Mouse (Mus musculus): Measurements from ENCODE around the gene Calhm3.
"Not testable (repeated sequence)": the region's sequence is repeated elsewhere in the genome, so short reads cannot be mapped to it uniquely, and the experiment has no call there.

Gene Calhm3

DNA sequence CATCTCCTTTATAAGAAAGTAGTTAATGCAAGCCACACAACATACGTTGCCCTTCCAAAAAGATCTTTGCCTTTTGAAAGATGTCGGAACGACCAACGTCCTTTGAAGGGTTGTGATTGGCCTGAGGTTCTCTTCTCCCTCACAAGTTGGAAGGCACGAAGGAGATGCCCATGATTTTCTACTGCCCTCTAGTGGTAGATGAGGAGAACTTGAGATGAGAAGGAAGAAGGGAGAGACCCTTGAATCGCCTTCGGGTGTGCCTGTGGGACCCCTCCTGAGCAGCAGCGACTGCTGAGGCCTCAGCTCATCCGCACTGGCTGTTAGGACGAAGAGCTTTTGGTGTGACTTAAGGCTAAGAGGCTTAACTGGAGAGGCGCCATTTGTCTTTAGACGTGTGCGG is 10.7 kb upstream of the Calhm3 start:
- DNase-seq (ENCODE audit: low read depth, low spot score), result no peak

DNA sequence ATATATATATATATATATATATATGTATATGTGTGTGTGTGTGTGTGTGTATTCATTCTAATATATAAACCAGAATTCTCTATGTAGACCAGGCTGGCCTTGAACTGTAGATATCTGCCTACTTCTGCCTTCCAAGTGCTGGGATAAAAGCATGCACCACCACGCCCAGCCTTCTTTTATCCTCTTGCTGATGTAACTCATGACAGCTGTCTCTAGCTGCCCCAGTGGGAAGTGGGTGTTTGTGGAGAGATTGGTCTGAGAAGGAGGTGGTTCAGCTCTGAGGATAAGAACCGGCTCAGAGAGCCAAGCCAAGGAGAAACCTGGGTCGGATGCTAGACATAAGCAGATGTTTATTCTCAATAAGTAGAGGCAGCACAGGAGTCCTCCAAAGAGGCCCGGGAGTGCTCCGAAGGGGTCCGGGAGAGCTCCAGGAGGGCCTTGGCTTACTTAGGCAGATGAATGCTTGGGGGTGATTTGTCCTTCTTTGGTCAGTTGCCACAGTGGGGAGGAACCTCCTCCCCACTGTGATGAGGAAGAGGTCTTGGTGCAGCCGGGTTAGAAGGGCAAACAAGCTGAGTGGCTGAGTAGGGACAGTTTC is 10.2 kb upstream of the Calhm3 start:
- DNase-seq (ENCODE audit: low read depth, low spot score), result no peak

DNA sequence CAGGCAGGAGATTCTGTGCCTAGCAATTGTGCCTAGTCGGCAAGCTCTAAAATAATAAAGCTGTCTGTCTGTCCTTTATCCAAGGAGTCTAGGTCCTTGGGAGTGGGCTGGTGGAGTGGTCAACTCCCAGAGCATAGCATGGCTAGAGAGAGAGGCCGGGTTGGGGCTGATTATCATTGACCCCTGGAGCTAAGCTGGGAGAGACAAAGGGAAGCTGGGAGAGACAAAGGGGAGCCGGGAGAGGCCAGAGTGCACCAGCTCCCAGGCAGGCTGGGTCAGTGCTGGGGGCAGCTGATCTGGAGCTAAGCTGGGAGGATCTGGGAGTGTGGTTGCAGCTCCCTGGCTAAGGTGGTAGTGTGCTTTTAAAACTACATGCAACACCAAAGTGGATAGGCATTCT is 9.2 kb upstream of the Calhm3 start:
- DNase-seq (ENCODE audit: low read depth, low spot score), result no peak

DNA sequence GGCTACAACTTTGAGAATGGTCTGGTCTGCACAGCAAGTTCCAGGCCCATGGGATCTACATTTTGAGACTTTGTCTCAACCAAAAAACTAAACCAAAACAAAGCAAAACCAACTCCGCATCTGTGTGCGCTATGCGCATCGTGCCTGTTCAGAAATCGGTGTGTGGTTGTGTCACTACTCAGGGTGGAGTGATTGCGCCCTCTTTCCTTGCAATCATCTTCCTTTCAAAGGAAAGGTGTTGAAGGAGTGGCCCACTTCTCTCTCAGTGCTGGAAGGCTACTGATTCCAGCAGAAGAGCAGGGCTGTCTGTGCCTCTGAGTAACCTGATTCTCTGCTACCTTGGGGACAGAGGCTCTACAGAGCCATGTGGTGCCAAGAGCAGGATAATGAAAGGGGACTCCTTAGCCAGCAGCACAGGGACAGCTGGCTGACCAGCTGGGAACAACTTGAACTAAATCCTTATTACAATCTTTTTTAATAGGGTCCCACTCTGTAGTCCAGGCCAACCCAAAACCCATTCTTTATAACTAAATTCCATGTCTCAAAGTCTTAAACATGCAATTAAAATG is 5.7 kb upstream of the Calhm3 start:
- DNase-seq (ENCODE audit: low read depth, low spot score), result no peak

DNA sequence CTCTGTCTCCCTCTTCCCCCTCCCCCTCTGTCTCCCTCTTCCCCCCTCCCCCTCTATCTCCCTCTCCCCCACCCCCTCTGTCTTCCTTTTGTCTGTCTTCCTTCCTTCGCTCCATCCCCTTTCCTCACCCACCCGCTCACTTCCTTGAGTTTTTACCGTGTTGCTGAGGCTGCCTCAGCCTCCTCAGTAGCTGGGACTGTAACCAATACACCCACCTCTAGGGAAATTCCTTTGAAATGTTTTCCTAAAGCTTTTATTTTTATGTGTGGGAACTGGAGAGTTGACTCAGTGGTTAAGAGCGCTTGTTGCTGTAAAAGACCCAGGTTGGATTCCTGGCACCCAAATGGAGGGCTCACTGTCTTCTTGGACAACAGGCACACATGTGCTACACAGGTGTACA is 4.1 kb upstream of the Calhm3 start:
- no peak for DNase-seq (ENCODE audit: low read depth, low spot score)

DNA sequence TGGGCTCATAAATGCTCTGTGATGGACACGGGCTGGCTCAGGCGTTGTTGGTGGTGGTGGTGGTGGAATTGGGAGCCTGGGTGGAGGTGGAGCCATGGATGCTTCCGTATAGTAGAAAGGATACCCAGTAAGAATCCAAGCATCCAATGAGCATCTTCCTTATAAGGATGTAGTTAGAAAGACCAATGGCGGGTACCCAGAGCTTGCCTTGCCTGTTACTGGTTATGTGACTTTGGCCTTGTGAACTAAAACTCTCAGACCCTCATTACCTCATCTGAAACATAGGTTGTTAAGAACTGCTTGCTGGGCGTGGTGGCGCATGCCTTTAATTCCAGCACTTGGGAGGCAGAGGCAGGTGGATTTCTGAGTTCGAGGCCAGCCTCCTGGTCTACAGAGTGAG is 3.8 kb downstream of the Calhm3 start:
- DNase-seq (ENCODE audit: low read depth, low spot score), result no peak

DNA sequence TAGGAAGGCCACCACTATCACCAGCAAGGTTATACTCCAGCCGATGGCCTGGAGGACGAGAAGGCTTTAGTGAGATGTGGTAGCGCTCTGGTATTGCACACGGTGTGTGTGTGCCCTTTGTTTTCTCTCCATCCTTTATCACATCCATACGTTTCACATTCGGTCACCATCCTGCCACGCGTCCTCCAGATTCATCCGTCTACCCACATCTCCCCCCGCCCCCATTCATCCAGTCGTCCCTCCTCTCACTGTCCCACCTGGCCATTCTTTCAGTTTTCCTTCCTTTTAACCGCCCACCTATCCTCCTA is 5.5 kb downstream of the Calhm3 start:
- DNase-seq (ENCODE audit: low read depth, low spot score), result no peak

DNA sequence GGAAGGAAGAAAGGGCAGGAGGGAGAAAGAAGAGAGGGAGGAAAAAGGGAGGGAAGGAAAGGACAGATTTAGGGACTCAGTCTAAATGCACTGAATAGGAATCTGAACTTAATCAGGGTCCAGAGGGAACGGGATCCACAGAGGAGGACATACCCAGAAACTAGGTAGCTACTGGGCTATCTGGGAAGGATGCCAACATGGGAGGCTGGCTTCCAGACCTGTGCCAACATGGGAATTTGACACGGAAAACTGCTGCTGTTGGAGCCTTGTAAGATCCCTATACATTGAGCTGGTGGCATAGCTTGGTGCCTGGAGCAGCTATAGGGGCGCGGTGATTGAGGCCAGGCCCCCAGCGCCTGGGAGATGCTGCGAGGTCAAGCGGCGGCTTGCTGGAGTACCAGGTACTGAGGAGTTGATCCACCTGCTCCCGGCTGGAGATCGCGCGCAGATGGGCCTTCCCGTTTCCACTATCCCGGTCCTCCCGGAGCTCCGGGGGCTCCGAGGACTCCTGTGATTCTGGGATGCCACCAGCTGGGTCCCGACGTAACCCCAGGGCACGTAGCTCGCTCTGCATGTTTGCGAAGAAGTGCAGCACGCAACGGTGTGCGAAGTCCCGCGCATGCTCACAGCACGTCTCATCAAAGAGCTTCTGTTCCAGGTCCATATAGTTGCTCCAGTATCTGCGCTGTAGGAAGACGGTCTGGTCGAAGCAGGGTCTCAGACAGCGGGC is 6.1 kb downstream of the Calhm3 start:
- DNase-seq (ENCODE audit: low read depth, low spot score), result no peak

DNA sequence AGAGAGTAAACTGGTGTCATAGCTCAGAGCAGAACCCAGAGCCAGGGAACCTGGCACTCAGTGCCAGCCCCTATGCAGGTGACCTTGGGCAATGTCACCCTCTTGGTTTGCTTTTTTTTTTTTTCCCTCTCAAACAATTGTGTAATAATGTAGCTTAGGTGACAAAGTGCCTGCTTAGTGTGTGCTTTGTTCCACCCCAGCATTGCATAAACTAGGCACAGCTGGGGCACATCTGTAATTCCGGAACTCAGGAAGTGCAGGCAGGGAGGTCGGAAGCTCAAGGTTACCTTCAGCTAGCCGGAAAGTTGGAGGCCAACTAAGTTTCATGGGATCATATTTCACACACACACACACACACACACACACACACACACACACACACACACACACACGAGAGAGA is 7.7 kb downstream of the Calhm3 start:
- DNase-seq (ENCODE audit: low read depth, low spot score), result no peak

DNA sequence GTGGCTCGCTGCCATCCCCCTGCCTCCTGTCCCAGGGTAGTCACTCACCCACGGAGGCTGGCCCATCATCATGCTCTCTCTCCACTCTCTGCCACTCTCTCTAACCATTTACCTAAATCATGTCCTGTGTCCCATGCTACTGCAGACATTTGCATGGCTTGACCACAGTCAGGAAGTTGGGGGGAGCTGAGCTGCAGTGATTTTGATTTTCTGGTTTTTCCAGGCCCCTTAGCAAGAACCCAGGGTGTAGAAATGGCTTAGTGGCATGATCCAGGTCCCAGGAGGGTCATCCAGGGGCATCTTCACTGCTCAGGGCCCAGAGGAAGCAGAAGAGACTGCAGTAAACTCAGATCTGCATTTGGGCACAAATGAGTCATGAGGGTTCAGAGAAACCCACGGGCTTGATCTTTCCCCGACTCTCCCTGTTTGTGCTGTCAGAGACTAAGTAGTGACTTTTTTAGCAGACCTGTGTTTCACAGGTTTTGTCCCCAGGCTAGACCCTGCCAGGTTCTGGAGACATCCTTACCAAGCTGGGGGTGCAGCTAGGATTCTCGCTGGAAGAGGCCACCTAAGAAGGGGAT is 9.2 kb downstream of the Calhm3 start:
- no peak for DNase-seq (ENCODE audit: low read depth, low spot score)

DNA sequence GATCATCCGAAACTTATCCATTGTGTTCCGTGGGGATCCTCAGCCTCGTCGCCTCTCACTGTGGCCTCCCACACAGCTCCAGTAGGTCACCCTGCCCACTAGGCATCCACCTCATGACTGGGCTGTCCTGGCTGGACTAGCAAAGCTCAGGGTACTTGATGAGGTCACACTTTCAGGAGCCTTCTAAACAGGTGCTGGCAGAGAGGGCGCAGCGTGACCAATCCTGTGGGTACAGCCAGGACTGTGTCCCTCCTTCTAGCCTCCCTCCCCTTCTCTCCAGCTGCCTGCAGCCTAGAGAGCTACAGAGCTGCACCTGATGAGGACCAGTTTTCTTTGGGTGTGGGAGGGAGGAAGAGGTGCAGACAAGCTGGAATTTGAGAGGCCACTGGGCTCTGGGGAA is 13.4 kb downstream of the Calhm3 start, which contains the start of gene Calhm1:
Calhm1 (minus strand) TSS at position 101 of the 400 bp plus-strand sequence.
- no peak for DNase-seq (ENCODE audit: low read depth, low spot score)

DNA sequence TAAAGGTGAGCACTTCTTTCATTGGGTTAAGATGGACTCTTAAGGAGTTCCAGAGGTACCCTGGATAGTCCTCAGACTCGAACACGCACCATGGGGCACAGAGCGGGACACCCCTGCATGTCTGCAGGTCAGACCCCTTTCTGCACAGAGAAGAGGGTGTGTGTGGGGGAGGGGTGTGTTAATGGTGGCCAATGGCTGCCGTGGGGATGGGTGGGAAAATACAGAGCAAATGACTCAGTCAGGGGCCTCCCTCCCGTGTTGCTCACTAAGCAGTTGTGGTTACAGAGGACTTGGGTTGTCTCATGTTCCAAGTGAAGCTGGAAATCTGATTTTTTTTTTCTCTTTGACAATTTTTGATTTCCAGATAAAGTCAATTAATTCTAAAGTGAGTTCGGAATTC is 15.1 kb downstream of the Calhm3 start:
- DNase-seq (ENCODE audit: low read depth, low spot score), result no peak

DNA sequence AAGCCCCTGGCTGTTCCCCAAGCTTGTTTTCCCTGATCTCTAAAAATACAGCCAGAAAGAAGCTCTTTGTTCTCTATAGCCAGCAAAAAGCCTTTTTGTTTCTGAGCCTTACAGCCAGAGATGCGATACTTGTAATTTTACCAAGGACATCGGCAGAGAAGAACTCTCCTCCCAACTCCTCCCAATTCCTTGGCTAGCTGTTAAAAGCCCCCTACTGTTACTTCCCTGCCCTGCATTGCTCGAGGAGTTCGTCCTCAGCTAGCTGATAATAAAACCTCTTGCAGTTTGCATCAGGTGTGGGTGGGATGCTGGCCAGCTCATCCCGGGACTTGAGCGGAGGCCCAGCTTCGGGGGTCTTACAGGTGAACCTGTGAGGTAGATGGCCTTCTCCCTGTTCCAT is 18.0 kb downstream of the Calhm3 start:
- DNase-seq (ENCODE audit: low read depth, low spot score), result not testable (repeated sequence)

DNA sequence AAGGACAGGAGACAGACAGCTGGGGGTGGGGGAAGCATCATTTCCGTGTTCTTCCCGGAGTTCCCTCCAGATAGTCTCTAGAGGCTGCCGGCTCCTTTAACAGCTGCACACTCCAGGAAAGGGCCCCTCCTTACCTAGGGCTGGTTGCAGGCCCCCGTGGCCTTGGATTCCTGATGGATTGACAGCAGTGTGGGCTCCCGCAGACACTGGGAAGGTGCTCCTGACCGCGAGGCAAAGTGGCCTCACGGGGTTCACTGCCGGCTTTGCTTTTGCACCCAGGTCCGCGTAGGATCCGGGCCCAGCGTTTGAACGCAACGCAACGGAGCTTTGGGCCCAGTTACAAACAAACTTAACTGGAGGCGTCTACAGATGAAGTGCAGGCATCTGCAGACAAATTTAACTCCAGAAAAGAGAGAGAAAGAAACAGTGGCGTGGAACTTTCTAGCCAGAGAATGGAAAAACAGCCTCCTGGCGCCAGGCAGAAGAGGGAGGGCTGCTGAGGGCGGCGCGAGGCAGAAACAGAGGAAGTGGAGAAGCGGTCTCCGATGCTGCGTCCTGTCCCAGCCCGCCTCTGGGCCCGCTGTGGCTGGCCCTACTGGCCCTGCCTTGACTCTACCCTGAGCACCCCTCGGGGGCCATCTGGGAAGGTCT is 19.7 kb downstream of the Calhm3 start, which contains the start of gene Calhm2:
Calhm2 (minus strand) TSS at position 524 of the 651 bp plus-strand sequence.
- peak; percentile 78 for DNase-seq (ENCODE audit: low read depth, low spot score)

DNA sequence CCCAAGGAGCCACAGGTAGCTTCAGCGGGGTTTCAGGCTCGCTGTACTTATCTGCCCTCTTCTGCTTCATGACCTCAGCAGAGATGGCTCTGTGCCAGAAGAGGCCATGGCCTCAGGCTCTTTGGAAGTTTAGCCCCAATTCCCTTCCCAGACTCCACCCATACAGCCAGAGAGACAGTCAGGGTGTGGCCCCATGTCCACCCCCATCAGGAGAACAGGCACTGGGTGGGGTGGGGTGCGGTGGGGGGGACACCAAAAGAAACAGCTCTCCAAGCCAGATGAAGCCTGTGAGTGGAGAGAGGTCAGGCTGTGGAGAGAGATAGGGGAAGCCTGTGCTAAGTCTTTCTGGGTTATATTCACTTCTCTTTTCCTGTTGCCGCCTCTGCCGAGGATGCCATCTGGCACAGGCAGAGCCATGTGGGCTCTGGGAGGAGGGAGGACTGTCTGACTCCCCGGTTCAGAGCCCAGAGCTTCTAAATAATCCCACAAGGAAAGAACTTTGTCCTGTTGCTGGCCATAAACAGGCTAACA is 20.4 kb downstream of the Calhm3 start:
- DNase-seq (ENCODE audit: low read depth, low spot score), result peak; percentile 79

DNA sequence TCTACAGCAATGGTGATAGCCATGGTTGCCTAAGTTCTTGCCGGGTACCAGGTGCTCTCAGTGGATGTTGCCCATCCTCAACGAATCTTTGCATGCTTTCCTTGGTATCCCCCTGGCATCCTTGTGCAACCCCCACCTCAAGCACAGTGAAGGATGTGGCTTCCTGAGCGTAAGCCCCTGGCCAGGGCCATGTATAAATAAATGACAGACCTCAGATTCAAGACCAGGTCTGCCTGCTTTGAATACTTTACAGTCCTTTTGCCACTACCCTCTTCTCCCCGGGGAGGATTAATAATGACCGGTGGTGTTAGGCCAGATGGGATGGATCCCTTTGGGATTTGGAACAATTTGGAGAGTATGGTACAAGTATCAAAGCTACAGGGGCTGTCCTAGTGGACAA is 21.4 kb downstream of the Calhm3 start:
- no peak for DNase-seq (ENCODE audit: low read depth, low spot score)

DNA sequence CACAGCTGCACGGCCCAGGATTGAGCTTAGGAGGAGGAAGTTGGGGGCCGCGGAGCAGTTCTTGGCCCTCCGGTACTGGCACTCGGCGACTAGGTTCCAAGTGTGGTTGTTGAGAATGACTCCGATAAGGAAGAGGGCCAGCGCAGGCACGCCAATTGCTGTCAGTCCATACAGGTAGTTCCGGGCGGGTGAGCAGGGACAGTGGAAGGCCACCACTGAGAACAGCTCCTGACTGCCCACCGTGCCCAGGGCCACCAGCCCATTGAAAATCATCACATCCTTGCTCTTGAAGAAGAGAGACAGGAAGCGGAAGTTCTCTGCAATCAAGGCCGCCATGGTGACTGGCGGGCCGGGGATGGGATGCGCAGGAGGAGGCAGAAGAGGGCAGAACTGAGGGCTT is 22.0 kb downstream of the Calhm3 start:
- no peak for DNase-seq (ENCODE audit: low read depth, low spot score)

DNA sequence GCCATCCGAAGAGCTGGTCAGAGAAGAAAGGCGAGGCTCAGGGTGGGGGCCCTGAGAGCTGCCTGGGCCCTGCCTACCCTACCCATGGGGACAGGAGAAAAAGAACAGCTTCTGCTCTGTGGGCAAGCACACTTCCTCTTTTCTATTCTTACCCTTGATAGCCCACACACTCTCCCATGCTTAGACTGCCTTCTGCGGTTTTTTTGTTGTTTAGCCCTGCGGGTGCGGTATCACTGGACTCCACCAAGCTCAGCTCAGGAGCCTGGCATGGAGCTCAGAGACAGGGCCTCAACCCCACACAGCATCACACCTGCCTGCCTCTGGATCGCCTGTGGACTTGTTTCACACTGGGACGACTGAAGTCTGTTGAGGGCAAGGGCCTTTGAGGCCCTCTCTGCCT is 24.4 kb downstream of the Calhm3 start:
- no peak for DNase-seq (ENCODE audit: low read depth, low spot score)

DNA sequence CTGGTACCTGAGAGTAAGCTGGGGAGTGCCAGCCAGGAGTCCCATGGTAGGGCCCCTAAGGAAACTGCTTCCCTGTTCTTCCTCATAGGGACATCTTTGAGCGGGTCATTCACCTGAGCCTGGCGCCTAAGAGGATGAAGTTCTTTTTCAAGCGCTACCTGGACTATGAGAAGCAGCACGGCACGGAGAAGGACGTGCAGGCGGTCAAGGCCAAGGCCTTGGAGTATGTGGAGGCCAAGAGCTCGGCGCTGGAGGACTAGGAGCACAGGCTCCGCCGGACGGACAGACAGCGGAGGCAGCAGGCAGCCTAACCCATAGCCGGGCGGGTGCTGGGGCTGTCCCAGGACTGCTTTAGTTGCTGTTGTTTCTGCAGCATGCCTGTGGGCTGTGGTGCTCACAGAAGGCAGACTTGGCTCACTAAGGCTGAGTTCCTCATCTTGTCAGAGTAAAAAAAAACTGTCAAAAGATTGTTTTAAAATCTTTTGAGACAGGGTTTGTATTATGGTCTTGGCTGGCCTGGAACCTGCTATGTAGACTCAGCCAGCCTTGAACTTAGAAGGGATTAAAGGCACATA is 26.9 kb downstream of the Calhm3 start:
- DNase-seq (ENCODE audit: low read depth, low spot score), result no peak

DNA sequence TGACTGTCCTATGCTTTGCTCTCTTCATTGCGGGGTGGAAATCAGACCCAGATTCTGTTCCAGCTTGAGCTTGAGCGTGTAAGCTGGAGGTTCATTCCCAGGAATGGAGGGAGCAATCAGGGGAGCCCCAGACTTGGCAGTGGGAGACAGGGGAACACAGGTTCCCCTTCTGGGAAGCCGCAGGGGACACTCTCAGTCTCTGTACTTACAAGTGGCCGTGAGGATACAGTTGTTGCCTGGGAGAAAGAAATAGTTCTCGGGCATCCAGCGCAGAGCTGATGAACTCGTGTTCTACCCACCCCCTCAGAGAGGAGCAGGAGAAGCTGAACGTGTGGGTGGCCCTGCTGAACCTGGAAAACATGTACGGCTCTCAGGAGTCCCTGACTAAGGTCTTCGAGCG is 28.7 kb downstream of the Calhm3 start:
- DNase-seq (ENCODE audit: low read depth, low spot score), result no peak

DNA sequence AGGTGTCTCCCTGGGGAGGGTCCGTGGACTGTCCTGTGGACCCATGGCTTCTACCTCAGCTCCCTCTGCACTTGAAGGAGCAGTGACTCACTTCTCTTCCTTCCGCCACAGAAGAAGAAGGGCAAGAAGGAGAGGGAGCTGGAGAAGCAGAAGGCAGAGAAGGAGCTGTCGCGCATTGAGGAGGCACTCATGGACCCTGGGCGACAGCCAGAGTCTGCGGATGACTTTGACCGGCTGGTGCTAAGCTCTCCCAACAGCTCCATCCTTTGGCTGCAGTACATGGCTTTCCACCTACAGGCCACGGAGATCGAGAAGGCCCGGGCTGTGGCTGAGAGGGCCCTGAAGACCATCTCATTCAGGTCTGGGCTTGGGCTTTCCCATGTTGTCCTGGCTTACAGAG is 29.4 kb downstream of the Calhm3 start:
- no peak for DNase-seq (ENCODE audit: low read depth, low spot score)

DNA sequence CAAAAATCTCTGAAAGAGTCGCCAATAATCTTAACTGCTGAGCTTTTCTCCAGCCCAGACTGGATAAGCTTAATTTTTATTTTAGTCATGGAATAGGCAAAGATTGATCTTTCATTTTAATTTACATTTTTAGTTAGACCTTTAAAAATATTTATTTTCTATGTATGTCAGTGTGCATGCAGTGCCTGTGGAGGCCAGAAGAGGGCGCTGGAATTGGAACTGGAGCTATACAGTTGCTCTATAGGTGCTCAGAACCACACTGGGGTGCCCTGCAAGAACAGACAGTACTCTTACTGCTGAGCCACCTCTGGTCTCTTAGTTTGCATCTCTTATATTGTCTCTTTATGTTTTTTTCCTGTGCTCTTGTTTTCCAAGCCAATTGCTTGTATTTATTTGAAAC is 34.8 kb downstream of the Calhm3 start:
- DNase-seq (ENCODE audit: low read depth, low spot score), result no peak
